Mouse (Mus musculus): ENCODE measurements around the gene P2ry2. TPM values are rescaled to one million over a fixed set of nuclear protein-coding genes. Genes with fewer than 3 reads are reported as not detected.

The P2ry2 gene
- 5.0 and 5.7 TPM in 2 replicates for polyA plus RNA-seq (2015; fragmentation: Nextera tagmentation; extraction: Ambion mirVana)

DNA sequence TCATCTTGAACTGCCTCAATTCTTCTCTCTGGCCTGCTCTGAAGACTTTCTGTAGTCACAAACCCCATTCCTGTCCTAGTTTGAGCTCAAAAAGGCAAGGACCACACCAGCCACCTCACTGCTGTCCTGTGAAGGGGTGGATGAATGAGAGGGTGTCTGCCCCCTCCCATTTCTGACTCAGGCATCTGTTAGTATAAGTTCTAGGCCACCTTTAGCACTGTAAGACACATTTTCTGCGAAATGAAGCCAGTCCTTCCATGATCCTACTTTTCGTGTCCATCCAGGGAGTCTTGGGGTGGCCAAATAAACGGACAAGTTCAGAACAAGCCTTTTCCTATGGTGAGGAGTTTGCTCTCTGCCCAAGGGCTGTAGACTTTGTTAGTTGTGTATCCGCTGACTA lies at the start of gene P2ry2:
Gene P2ry2, minus strand, starts transcription at position 326 of the 400 bp plus-strand sequence.

DNA sequence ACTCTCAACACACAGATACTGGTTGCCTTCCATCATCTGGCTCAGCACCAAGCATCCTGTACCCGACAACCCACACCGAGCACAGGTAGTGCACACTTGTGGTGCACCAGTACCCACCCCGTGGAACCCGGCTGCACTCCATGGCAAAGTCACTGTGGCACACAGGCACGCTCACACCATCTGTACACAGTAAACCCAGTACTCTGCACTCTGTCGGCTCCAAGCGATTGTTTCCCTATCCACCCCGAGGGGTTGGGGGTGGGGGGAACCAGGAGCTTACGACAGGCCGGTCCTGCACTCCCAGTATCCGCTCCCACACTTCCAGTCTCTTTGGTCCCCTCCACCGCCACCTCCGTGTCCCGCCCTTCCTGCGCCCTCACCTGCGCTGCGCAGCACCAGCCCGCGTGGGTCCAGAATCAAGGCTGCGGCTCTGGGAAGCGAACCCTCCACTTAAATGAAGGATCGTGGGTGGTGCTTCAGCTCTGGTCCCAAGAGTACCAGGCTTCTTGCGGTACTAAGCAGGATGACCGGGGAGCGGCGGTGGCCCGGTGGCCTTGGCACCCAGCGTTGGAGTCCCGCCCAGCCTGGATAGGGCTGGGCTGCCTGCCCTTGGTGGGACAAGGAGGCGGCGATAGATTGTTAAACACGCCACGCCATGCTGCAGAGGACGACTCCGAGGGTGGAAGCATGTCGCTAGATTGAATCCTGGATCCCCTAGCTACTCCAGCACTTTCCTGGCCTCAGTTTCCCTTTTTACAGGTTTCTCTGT lies 38.3 kb downstream of the P2ry2 start, which contains the start of gene P2ry6:
Gene P2ry6, minus strand, starts transcription at position 515 of the 769 bp plus-strand sequence.

Other genes with a start within 250 kb of the P2ry2 start
- gene Relt, start 149.4 kb downstream of the P2ry2 start, polyA plus RNA-seq (2015; fragmentation: Nextera tagmentation; extraction: Ambion mirVana): 5.3 and 5.4 TPM in 2 replicates
- gene Arhgef17, start 80.8 kb downstream of the P2ry2 start, polyA plus RNA-seq (2015; fragmentation: Nextera tagmentation; extraction: Ambion mirVana): 5.1 and 5.4 TPM in 2 replicates
- gene P2ry6, start 38.2 kb downstream of the P2ry2 start, polyA plus RNA-seq (2015; fragmentation: Nextera tagmentation; extraction: Ambion mirVana): 5.5 and 8.0 TPM in 2 replicates
- 6.6 and 6.8 TPM in 2 replicates for gene Fchsd2, start 80.0 kb upstream of the P2ry2 start, polyA plus RNA-seq (2015; fragmentation: Nextera tagmentation; extraction: Ambion mirVana)

Data from skeletal muscle tissue, postnatal 0 days (tissue).